Mouse (Mus musculus) left cerebral cortex, adult 2 months (tissue): Measurements from ENCODE around the gene Serinc2. TPM values are rescaled to one million over a fixed set of nuclear protein-coding genes. Genes with fewer than 3 reads are reported as not detected.

Source experiments
- DNase-seq, 2 experiments: peaks; one replicate each; pipeline ENCODE4 v3.0.0; 2021 to 2022; ENCODE audit warnings: low spot score in 2 of 2, mixed read lengths in 1 of 2; ENCODE audit errors: extremely low spot score in 1 of 2
- H3K27ac ChIP-seq: fragments of 200-600 bp; 2 replicates; pipeline ENCODE4 v1.8.1; 2022
- H3K4me3 ChIP-seq: fragments of 200-600 bp; 2 replicates; pipeline ENCODE4 v1.8.1; 2022
- CTCF ChIP-seq: fragments of 200-600 bp; IDR thresholded peaks from 2 replicates; pipeline ENCODE4 v1.8.1; 2022; ENCODE audit warnings: antibody characterized with exemption, mild to moderate bottlenecking, moderate library complexity
- intact Hi-C: fragments of 180-260 bp; cut with DNase I; formaldehyde crosslinking; loops from one replicate; pipeline ENCODE4 v1.15.1; 2025
- total RNA-seq, 2 experiments: library from RNA; stranded (reverse); gene quantifications; 2 replicates each; pipeline ENCODE4 v1.2.3; 2021

Serinc2 gene
- total RNA-seq, 2 experiments from 2014 or later, result 6.5 to 11.9 TPM

- no peak for DNase-seq
- no peak overlapping the region for H3K27ac ChIP-seq
- intact Hi-C loops, result no loop called here
- no peak; the same call in 1 of the 2 replicates for TF ChIP-seq CTCF
- no peak overlapping the region for H3K4me3 ChIP-seq
These were observed 16.2 kb upstream of the Serinc2 start for GRCm38 (mm10) chr4:130295047-130295745.

GRCm38 (mm10) chr4:130294513-130294912 lies 15.5 kb upstream of the Serinc2 start:
- no peak overlapping the region for H3K27ac ChIP-seq
- no peak overlapping the region for H3K4me3 ChIP-seq
- DNase-seq, result no peak
- TF ChIP-seq CTCF, result no peak
- intact Hi-C loops, result no loop called here

GRCm38 (mm10) chr4:130292271-130292670 lies 13.3 kb upstream of the Serinc2 start:
- intact Hi-C loops, result loop anchor here (1.0 to 2.0 kb wide), 2 partner anchors 27 to 93 kb away; no protein-coding TSS in a partner anchor
- TF ChIP-seq CTCF, result peak; percentile 92
- DNase-seq, result peak; percentile 60 to 80
- H3K27ac ChIP-seq, result no peak overlapping the region
- H3K4me3 ChIP-seq, result no peak overlapping the region

- intact Hi-C loops, result no loop called here
- Histone ChIP-seq H3K27ac (no peak overlapping the region), H3K4me3 (no peak overlapping the region)
- DNase-seq, result no peak
- no peak for TF ChIP-seq CTCF
These were observed 10.8 kb upstream of the Serinc2 start for GRCm38 (mm10) chr4:130289824-130290223.

GRCm38 (mm10) chr4:130286531-130286930 lies 7.5 kb upstream of the Serinc2 start:
- intact Hi-C loops, result no loop called here
- no peak for DNase-seq
- no peak for TF ChIP-seq CTCF
- Histone ChIP-seq H3K27ac (no peak overlapping the region), H3K4me3 (no peak overlapping the region)

- no peak for DNase-seq
- TF ChIP-seq CTCF, result no peak
- no peak overlapping the region for H3K4me3 ChIP-seq
- intact Hi-C loops, result no loop called here
- H3K27ac ChIP-seq, result no peak overlapping the region; the same call in 1 of the 2 replicates
These were observed 4.8 kb upstream of the Serinc2 start for GRCm38 (mm10) chr4:130283826-130284225.

- TF ChIP-seq CTCF, result no peak
- H3K27ac ChIP-seq, result no peak overlapping the region
- H3K4me3 ChIP-seq, result no peak overlapping the region
- intact Hi-C loops, result no loop called here
- DNase-seq, result no peak
These were observed 3.9 kb upstream of the Serinc2 start for GRCm38 (mm10) chr4:130282856-130283255.

- intact Hi-C loops, result no loop called here
- H3K4me3 ChIP-seq, result no peak overlapping the region
- no peak overlapping the region for H3K27ac ChIP-seq
- DNase-seq, result no peak
- TF ChIP-seq CTCF, result no peak
These were observed 2.3 kb downstream of the Serinc2 start for GRCm38 (mm10) chr4:130276573-130277176.

GRCm38 (mm10) chr4:130275823-130276105 lies 3.2 kb downstream of the Serinc2 start:
- TF ChIP-seq CTCF, result no peak
- DNase-seq, result no peak
- Histone ChIP-seq H3K4me3 (peak overlapping the region; percentile 64), H3K27ac (no peak overlapping the region; the same call in 1 of the 2 replicates)
- intact Hi-C loops, result no loop called here

GRCm38 (mm10) chr4:130275016-130275822 lies 3.8 kb downstream of the Serinc2 start:
- no peak for DNase-seq
- no peak for TF ChIP-seq CTCF
- intact Hi-C loops, result no loop called here

GRCm38 (mm10) chr4:130274346-130275015 lies 4.5 kb downstream of the Serinc2 start:
- Histone ChIP-seq H3K27ac (peak overlapping the region; percentile 89), H3K4me3 (peak overlapping the region; percentile 64)
- DNase-seq, result no peak
- intact Hi-C loops, result loop anchor here (5.0 kb wide), 1 partner anchor 277 kb away; no protein-coding TSS in a partner anchor
- TF ChIP-seq CTCF, result no peak

More at GRCm38 (mm10) chr4:130275016-130275822, 3.8 kb downstream of the Serinc2 start:
- H3K27ac ChIP-seq, result peak overlapping the region; percentile 89
- peak overlapping the region; percentile 64 for H3K4me3 ChIP-seq
